Mouse (Mus musculus) heart, adult 11 months (tissue): ENCODE results near the gene Traf4.

Source experiments
- DNase-seq: peaks from one replicate; pipeline ENCODE4 v3.0.0; 2022

Traf4 gene

DNA sequence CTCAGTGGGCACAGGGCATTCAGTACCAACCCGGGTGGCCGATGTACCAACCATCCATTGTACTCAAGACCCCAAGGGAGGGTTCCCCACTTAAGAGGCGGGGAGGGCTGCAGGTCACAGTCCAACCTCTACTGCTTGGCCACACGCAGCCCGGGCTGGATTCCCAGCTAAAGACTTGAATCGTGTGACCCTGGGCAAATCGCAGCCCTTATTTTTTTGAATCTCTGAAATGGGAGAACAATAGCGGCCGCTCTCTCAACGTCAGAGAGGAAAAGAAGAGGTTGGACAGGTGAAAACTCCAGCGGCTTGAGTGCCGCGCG lies 825 bp downstream of the Traf4 start:
- peak; percentile 94 for DNase-seq

GRCm38 (mm10) chr11:78163681-78164603 lies 1.4 kb downstream of the Traf4 start:
- peak; percentile 98 for DNase-seq

DNA sequence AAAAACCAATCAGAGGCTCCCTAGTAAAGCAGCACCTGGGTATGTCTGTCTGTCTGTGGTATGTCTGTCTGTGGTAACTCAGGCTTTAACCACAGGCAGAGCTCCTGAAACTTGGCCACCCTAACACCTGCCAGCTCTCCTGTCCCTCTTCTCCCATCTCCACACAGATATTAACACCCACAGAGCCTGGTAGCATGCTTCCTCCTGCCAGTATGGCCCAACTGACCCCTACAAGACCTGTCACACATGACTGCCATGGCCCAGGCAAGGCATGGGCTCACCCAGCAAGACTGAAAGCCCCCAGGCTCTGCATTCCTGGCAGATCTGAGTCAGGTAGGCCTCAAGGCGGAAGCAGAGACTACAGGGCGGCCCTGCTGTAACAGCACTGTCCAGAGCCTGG lies 2.3 kb downstream of the Traf4 start:
- DNase-seq = peak; percentile 94

DNA sequence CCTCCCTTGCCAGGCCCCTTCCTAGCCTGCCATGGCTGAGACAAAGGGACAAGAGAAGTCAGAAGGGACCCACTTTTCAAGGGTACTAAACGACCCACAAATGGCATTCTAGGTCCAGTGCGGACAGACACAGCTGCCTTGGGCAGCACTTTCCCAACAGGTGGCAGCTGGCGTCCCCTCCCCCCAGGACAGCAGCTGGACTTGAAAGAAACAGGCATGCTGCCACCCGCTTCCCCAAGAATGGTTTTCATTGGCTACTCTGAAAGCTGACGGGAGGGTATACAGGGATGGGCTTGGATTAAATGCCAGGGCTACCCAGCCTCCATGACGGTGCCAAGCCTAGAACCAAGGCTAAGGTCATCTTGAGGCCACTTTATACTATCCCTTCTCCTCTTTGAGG lies 2.9 kb downstream of the Traf4 start:
- peak; percentile 91 for DNase-seq

GRCm38 (mm10) chr11:78161968-78162367 lies 3.4 kb downstream of the Traf4 start:
- peak; percentile 89 for DNase-seq

GRCm38 (mm10) chr11:78161169-78161568 lies 4.2 kb downstream of the Traf4 start:
- DNase-seq = peak; percentile 90

- peak; percentile 89 for DNase-seq
Observed at GRCm38 (mm10) chr11:78160675-78161074, 4.7 kb downstream of the Traf4 start.

GRCm38 (mm10) chr11:78160171-78160570 lies 5.2 kb downstream of the Traf4 start:
- peak; percentile 91 for DNase-seq

- peak; percentile 92 for DNase-seq
Observed at GRCm38 (mm10) chr11:78159557-78159956, 5.8 kb downstream of the Traf4 start.

DNA sequence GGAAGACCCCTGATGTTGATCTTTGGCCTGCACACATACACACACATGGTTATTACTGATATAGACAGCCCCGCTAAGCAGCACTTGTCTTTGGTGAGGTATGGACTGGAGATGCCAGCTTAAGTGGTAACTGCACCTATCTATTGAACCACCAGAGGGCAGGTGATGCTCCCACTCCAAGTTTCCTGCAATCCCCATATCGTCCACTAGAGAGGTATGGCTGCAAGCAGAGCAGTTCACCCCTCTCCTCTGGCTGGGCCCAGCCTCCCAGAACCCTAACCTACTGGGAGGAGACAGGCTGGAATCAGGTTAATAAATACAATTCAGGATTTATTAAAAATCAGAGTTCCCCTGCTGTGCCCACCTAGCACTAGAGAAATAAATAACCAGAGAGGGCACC lies 6.3 kb downstream of the Traf4 start:
- peak; percentile 96 for DNase-seq

DNA sequence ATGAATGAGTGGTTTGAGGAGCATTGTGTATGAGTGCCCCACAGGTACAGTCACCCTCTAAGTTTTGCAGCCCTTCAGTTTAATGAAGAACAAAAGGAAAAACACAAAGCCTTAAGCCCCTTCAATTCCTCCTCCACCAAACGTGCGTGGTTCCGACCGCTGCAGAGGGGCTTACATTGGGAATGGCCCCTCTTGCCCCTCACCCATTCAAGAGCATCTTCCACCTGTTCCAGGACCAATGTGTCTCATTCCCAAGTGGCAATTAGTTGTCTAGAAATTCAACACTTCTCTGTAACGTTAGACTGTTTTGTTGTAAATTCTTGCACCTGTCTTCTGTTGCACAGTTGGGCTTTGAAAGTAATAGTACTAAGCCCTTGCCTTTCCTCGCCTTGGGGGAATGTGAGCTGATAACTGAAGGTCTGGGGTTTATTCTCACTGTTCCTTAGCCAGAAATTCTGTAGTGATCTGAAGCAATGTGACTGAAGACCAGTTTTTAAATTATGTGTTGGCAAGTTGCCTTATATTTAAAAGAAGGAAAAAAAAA lies 9.2 kb downstream of the Traf4 start:
- no peak for DNase-seq

DNA sequence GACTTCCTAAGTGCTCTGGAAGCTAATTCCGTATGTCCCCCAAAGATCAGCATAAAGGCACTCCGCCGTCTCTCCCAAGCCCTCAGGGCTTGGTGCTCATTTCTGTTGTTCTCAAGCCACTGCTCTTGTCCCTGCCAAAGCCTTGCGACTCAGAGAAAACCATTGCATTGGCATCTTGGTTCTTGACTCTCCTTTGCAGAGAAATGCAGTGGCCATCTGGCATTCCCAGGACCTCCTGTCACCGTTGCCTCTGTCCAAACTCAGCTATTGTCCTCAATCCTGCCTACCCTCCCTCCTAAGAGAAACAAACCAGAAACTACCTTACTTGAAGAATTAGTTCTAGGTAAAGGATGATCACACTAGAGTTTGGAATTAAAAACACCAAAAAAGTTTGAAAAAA lies 9.7 kb downstream of the Traf4 start:
- DNase-seq = no peak

- no peak for DNase-seq
Observed at GRCm38 (mm10) chr11:78153778-78154177, 11.6 kb downstream of the Traf4 start.

GRCm38 (mm10) chr11:78152299-78153231 lies 12.8 kb downstream of the Traf4 start:
- peak; percentile 96 for DNase-seq

DNA sequence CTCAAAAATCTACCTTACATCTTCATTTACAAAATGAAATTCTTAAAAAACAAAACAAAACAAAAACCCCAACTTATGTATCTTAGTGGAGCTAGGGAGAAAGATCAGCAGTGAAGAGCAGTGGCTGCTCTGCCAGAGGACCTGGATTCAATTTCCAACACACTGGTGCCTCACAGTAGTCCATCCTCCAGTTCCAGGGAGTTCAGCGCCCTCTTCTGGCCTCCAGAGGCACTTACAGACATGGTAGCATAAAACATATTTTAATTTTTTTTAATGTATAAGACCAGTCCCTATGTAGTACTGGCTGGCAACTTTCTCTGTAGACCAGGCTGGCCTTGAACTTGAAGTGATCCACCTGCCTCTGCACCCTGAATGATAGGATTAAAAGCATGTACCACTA lies 14.2 kb downstream of the Traf4 start:
- DNase-seq = no peak

DNA sequence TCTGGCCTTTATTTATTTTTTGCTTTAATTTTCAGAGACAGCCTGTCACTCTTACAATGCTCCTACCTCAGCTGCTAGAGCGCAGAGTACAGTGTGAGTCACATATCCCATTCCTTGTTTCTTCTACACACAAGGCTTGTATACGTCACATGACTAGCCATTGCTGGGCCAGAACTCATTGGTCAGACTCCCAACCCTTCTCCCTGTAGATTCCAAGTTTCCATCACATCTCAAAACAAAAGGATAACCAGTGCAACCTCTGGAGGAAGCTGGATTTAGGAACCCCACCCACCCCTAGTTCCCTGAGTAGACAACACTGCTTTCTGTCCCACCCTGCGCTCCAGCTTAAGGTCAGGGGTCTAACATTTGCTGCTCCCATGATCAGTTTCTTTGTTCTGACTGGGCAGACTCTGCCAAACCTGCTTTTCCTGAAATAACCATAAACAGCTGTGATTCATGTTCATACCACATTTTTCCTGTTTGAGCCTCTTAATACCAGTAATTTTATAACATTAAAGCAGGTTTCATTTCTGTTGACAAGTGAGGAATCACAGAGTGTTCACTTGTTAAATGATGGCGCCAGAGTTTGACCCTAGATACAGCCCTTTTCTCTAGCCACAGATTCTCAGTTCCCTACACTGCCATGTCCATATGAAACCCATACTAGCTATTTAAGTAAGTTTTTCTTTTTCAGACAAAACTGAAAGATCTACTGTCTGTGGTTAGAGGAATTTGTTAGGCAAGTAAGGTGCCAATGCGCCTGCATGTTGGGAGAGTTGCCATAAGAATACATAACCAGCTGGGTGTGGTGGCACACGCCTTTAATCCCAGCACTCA lies 18.5 kb downstream of the Traf4 start:
- peak; percentile 96 for DNase-seq

- DNase-seq = peak; percentile 74
Observed at GRCm38 (mm10) chr11:78146168-78146567, 19.2 kb downstream of the Traf4 start.

DNA sequence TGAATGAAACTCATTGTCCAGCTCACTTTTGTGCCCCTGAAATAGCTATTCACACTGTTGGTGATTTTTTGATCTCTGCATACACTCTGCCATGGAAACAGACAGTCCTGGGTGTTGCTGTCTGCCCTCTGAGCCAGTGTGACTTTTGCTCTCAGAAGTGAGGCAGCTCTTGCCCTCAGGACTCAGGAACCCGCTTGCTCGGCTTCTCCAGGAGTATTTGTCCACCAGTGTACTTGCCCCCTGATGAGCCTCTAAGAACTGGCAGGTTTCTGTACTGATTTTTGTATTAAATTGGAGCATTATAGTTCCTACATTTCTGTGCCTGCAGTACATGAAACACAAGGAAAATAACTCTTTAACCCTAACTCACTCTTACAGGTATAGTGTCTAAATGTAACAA lies 21.9 kb downstream of the Traf4 start:
- peak; percentile 67 for DNase-seq

- no peak for DNase-seq
Observed at GRCm38 (mm10) chr11:78140665-78141064, 24.7 kb downstream of the Traf4 start.

GRCm38 (mm10) chr11:78138023-78138422 lies 27.4 kb downstream of the Traf4 start:
- DNase-seq = peak; percentile 88

DNA sequence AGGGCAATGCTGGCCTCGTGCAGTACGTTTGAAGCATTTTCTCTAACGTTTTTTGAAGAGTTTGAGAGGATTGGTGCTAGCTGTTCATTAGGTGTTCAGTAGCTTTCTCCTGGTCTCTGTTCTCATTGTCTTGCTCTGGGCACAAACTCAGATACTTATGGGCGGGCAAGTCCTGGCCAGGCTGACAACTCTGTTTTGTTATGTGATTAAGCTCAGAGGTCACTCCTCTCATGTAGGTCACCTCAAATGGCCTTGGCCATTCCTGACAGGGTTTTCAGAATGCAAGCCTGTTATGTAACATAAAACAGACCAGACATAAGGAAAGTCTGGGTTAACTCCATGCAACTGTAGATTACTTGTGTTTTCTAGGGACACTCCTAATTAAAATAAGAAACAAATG lies 27.8 kb downstream of the Traf4 start:
- DNase-seq = peak; percentile 92

DNA sequence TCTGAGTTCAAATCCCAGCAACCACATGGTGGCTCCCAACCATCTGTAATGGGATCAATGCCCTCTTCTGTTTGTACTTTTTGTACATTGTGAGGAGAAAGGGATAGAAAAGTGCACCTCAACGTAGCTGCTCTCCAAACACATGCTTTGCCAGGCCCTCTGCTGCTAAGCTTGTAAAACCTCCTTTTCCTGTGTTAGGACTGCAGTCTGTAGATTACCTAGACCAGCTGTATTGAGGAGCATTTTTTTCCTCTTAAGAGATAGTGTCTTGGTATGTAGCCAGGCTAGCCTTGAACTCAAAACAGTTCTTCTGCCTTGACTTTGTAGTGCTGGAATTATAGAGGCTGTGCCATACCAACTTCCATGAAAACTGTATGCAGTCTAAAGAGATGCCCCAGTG lies 29.3 kb downstream of the Traf4 start:
- DNase-seq = no peak

GRCm38 (mm10) chr11:78135314-78135713 lies 30.1 kb downstream of the Traf4 start:
- DNase-seq = peak; percentile 73
